Mouse (Mus musculus): ENCODE measurements around the gene Ctxn2. TPM values are rescaled to one million over a fixed set of nuclear protein-coding genes. Genes with fewer than 3 reads are reported as not detected.

The Ctxn2 gene
- total RNA-seq, 2 experiments from 2014 or later: not detected

DNA sequence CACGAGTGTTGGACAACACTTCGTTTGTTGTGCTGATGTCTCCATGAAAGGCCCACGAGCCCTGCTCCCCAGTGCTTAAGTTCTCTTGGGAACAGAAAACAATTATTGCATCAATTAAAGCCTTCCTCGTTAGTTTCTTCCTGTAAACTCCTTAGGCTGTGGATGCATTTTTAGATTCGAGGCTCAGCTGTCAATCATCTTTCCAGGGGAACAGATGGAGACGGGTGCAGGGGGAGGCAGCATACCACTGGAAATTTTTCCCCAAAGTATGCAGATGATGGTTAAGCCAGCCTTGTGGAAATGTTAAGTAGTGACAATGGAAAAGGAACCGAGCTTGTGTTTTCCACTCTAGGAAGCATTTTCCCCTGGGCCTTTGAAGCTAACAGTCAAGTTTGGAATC lies 60.3 kb downstream of the Ctxn2 start:
- DNase-seq: no peak

Other genes with a start within 250 kb of the Ctxn2 start
- gene Slc24a5, start 68.6 kb upstream of the Ctxn2 start, total RNA-seq (2021): under 1 TPM; 0.55 to 0.85 TPM
- gene Myef2, start 13.0 kb upstream of the Ctxn2 start, total RNA-seq (2021): 1 to 10 TPM; 5.7 to 6.1 TPM
- not detected for gene Slc12a1, start 15.8 kb downstream of the Ctxn2 start, total RNA-seq (2021)
- gene Dut, start 110.5 kb downstream of the Ctxn2 start, total RNA-seq (2021): 10 to 100 TPM; 31.9 to 32.5 TPM

Measured in heart, adult 18-20 months (tissue).